Mouse (Mus musculus): ENCODE measurements at regions not wholly inside any gene's neighbourhood (a gene's known extent, or its start where the extent isn't known, plus 50 kb on each side); places are given as distances from the start of the nearest gene placed in this dataset.

DNA sequence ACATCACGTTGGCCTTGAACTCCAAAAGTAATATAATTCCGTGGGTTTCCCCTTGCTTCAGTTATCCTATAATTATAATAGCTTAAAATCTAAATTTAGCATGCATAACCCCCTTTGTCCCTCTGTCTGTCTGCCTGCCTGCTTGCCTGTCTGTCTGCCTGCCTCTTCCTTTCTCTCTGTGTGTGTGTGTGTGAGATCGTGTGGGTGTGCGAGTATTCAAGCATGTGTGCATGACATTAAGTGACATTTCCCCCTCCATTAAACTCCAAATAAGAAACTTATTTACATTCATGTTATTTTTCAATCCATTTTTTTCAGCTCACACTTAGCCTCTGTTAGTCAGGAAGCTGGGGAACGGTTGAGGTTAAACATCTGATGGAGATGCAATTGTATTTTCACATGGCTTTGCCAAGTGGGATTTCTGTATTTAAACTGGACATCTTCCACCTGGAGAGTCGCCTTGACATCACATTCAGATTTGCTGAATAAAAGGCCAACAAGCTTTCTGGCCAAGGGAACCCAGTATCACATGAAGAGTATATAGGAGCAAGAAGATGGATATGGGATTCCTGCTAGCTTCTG, 130.8 kb upstream of the Map3k1 start:
- DNase-seq (ENCODE audit: low read depth, low spot score), result no peak

GRCm38 (mm10) chr13:111940275-111940674, 131.5 kb upstream of the Map3k1 start:
- DNase-seq (ENCODE audit: low read depth, low spot score), result no peak

DNA sequence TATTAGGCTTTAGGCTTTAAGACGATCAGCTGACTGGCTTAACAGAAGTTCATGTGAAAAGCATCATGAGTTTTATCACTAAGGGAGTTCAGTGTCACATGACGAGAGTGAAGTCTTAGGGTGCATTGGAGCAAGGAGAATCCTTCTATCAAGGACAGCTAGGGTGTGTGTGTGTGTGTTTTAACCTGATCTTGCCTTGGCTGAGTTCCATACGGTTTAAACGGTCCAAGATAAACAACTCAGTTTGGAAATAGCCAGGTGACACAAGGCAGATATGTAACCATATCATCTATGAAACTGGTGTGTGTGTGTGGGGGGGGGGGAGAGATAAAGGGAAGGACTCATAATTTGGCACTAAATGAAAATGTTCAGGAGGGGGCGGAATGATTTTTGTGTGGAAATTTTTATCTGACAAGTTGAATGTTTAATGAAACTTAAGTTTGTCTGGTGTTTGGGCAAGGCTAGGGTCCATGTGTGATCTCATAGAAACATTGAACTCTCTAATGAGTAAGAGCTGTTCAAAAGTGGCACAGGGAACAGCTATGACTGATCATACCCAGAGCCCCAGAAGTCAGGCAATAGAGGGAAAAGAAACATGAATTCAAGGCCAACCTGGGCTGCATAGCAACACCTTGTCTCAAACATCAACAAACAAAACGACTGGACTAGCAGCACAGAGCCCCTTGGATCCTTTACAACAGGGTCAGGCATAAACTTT, 132.2 kb upstream of the Map3k1 start:
- no peak for DNase-seq (ENCODE audit: low read depth, low spot score)

DNA sequence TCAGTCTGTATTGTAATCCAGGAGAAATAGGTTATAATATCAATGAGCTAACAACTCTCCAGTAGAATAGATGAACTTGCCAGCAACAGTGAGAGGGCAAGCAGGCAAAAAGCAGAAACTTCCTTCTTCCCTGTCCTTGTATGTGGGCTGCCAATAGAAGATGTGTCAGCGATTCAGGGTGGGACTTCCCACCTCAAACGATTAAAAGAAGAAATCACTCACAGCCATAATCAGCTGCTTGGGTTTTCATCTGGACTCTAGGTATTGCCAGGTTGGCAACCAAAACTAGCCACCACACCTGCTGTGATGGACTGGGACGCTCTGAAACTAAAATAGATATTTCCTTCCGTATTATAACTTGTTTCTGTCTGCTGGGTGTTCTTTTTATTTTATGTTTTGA, 133.2 kb upstream of the Map3k1 start:
- no peak for DNase-seq (ENCODE audit: low read depth, low spot score)

DNA sequence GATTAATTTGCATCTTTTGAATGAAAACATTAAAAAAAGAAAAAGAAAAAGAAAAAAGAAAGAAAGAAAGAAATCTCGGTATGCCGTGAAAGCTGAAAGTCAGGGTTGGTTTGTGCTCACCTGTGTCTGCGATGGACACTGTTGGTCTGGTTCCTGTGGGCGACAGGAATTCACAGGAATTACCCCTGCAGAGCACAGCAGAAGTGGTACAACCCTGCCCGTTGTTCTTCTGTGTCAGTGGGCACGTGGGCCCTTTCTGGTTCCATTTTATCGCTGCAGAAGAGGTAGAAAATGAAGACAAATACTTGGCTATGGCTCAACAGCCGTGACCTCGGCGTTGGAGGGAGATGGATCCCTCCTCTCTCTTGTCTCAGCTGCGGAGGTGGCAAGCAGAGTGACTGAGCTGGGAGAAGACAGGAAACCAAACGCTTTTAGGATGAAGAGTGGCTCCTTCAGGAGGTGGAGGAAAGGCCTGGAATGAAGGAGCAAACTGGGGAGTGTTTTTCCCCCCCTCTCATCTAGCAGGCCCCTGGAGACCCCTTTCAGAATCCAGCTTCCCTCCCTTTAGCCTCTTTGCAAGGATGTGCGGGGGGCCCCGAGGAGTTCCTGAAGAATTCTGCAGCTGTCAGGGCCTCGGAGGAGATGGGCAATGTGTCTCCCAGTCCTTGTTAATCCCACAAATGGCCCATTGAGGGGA, 134.7 kb upstream of the Map3k1 start:
- no peak for DNase-seq (ENCODE audit: low read depth, low spot score)

DNA sequence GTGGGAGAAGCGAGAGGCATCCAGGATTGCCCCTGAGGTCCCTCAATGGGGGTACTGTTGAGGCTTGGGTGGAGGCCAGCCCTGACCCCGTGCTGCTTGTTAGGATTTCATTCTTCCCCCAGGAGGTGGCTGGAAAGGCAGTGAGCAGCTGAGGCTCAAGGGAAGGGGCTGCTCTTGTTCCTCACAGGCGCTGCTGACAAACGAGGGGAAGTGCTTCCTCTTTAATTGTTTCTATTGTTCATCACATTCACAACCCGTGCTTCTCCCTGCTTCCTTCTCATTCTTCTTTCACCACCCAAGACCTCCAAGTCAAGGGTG, 135.3 kb upstream of the Map3k1 start:
- DNase-seq (ENCODE audit: low read depth, low spot score), result peak; percentile 45

DNA sequence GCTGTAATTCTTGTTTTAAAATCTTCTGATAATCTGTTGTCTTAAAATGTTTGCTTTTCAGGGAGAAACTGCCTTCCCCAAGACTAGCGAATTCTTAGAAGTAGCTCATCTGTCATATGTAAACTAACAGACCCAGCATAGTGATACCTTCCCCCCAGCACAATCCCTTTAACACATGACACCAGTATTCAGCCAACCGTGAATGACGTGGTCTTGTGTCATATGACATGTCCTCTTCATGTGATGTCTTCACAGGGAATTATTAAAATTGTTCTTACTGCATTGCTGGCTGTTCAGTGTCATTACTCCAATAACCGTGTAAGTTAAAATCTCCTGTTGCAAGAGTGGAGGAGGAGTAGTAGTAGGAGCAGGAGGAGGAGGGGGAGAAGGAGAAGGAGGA, 137.5 kb upstream of the Map3k1 start:
- DNase-seq (ENCODE audit: low read depth, low spot score), result no peak

DNA sequence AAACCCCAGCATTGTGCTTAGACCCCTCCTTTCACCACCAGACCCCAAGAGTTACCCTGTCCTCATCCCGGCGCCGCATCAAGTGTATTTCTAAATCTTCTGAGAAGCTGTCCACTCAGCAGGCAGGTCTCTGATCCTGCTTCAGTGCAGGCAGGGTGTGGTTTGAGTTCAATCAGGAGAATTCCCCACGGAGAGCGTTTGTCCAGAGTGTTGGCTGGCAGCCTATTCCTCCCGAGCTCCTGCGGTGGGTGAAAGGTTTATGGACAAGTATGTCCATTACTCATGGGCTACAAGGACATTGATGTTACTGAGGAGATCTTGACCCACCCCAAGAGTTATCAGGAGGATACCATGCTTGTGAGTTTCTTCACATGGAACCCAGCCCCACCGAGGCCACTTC, 138.0 kb upstream of the Map3k1 start:
- no peak for DNase-seq (ENCODE audit: low read depth, low spot score)

GRCm38 (mm10) chr13:111948395-111948794, 139.6 kb upstream of the Map3k1 start:
- no peak for DNase-seq (ENCODE audit: low read depth, low spot score)

GRCm38 (mm10) chr13:111950042-111950441, 141.2 kb upstream of the Map3k1 start:
- peak; percentile 10 for DNase-seq (ENCODE audit: low read depth, low spot score)

- DNase-seq (ENCODE audit: low read depth, low spot score), result no peak
Observed at GRCm38 (mm10) chr13:111953860-111954519, 145.2 kb upstream of the Map3k1 start.

- DNase-seq (ENCODE audit: low read depth, low spot score), result peak; percentile 25
Observed at GRCm38 (mm10) chr13:111954520-111954884, 145.7 kb upstream of the Map3k1 start.

DNA sequence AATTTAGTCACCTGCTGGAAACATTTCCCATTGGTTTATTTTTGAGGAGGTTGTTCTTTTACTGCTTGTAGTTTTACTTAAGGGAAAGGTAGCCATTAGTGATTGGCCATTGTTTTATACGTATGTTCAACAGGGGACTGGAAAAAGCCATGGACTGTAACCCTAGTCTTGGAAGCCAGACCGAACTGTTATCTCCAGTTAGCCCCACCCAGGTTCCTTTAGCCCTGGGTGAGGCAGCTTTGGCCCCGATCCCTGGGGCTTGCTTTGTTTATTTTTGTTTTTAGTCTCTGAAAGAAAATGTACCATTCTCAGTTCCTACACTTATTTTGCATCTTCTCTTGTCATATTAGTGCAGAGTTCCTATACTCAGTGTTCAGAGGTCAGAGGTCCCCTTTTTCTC, 148.3 kb upstream of the Map3k1 start:
- DNase-seq (ENCODE audit: low read depth, low spot score), result no peak

GRCm38 (mm10) chr13:111957674-111958273, 149.0 kb upstream of the Map3k1 start:
- DNase-seq (ENCODE audit: low read depth, low spot score), result no peak

- no peak for DNase-seq (ENCODE audit: low read depth, low spot score)
Observed at GRCm38 (mm10) chr13:111958421-111958820, 149.6 kb upstream of the Map3k1 start.

DNA sequence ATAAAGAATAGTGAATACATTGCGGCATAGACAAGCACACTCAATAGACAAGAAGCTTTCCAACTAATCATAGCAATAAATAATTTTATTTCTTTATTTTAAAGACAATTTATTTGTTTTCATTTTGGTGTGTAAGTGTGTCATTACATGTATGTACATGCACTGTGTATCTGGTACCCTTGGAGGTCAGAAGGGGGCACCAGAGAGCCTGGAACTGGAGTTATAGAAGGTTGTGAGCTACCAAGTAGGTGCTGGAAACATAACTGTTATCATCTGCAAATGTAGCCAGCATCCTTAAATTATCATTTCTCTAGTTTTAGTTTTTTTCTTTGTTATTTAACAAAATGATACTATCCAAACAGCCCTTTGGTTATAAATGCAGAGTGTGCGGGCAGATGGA, 151.2 kb upstream of the Map3k1 start:
- DNase-seq (ENCODE audit: low read depth, low spot score), result peak; percentile 65

- no peak for DNase-seq (ENCODE audit: low read depth, low spot score)
Observed at GRCm38 (mm10) chr13:111961423-111961822, 152.6 kb upstream of the Map3k1 start.

GRCm38 (mm10) chr13:111962155-111962554, 153.4 kb upstream of the Map3k1 start:
- no peak for DNase-seq (ENCODE audit: low read depth, low spot score)

DNA sequence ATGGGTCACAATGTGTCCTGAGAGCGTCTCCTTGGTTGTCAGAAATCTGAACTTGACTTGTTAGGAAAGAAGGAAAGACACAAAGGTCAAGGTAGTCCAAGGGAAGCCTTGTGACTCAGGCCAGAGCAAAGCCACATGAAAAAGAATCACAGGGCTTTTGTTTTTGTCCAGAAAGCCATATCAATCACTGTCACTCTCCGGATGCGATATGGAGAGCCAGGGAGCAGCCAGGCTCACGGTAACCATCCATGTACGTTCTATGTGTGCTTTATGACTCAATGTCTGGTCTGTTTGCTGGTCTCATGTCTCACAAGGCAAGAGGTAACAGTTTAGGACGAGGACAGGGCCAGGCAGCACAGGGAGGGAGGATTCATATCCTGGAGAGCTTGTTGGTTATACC, 157.3 kb upstream of the Map3k1 start:
- DNase-seq (ENCODE audit: low read depth, low spot score), result no peak

DNA sequence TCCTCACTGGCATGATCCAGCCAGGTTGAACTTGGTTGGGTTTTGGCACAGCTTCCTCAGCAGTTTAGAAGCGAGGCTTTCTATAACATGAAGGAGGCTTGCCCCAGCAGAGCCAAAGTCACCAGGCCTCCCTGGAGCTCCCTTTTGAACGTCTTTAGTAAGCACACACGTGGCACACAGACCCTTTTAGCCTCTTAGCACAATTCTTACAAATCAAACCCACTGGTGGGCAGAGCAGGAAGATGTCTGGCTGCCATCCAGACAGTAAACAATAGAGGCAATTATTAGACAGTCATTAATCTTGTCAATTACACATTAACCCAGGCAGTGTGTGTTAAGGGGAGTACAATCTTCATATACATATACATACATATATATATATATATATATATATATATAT, 157.8 kb upstream of the Map3k1 start:
- DNase-seq (ENCODE audit: low read depth, low spot score), result no peak

DNA sequence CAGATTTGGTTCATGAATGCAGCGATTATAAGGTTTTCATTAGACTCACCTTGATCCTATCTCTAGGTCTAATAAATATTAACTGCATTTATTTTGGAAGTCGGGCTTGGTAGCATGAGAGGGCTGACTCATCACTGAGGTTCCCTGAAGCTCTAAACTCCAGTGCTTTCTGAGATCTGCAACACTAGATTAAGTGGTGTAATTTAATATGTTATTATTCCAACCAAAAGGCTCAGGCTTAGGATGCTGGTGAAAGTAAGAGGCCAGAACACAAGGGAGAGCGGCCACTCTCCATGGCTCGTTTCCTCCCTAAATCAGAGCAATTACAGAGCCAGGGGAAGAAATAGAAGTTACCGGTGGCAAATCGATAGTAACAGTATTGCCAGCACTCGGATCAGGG, 159.4 kb upstream of the Map3k1 start:
- no peak for DNase-seq (ENCODE audit: low read depth, low spot score)

GRCm38 (mm10) chr13:111974282-111974681, 165.5 kb upstream of the Map3k1 start:
- no peak for DNase-seq (ENCODE audit: low read depth, low spot score)

Data from R1 (cell line).